Mouse (Mus musculus): ENCODE data around the gene Tas2r143. TPM values are rescaled to one million over a fixed set of nuclear protein-coding genes. Genes with fewer than 3 reads are reported as not detected.

The Tas2r143 gene
- total and polyA plus RNA-seq, 2 experiments = 0.13 to 0.83 TPM

DNA sequence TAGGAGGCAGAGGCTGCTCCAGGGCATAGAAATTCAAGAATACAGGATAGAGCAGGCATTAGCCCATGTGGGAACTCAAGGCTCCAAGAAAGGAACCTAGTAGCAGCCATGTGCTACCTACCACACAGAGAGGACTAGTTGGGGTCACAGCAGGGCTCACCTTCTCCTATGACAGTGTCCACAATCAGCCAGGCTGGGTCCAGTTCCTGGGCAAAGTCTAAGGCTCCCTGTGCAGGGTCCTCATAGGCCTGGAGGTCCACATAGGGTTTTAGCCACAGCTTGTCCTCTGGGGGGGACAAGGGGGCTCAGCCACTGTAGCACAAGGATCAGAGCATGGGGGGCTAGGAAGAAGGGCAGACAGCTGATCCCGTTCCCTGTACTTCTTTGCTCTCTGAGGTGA is 37.5 kb upstream of the Tas2r143 start:
- H3K4me3 ChIP-seq (ENCODE audit: insufficient read depth, low read depth, low read length) = no peak overlapping the region
- no peak for TF ChIP-seq CTCF (IDR thresholded peaks at IDR 0.05; ENCODE audit: low read depth, low read length)
- no peak for TF ChIP-seq POLR2A (IDR thresholded peaks at IDR 0.05; ENCODE audit: extremely low read depth, insufficient read depth, low read length)
- peaks cover 46% of the 10 kb centered on the region for H3K36me3 ChIP-seq (ENCODE audit: control insufficient read depth, insufficient read depth, low read length)
- H3K79me2 ChIP-seq (ENCODE audit: control insufficient read depth, insufficient read depth, low read length) = no peaks in the 10 kb centered on the region; the same call in 1 of the 2 replicates
- H3K4me1 ChIP-seq (ENCODE audit: control insufficient read depth, insufficient read depth, low read length) = peaks cover 9% of the 10 kb centered on the region
- H3K27me3 ChIP-seq (ENCODE audit: control insufficient read depth, insufficient read depth, low read length) = no peaks in the 10 kb centered on the region
- 100% methylated on average over 1 of the region's 1 CpGs for WGBS
- H3K27ac ChIP-seq (replicated peaks; ENCODE audit: insufficient read depth, low read depth, low read length) = no peak overlapping the region; the same call in 1 of the 2 replicates
- no peak for DNase-seq (ENCODE audit: extremely low read depth, low read depth, low spot score)
- H3K9ac ChIP-seq (ENCODE audit: low read depth, low read length) = no peak overlapping the region

DNA sequence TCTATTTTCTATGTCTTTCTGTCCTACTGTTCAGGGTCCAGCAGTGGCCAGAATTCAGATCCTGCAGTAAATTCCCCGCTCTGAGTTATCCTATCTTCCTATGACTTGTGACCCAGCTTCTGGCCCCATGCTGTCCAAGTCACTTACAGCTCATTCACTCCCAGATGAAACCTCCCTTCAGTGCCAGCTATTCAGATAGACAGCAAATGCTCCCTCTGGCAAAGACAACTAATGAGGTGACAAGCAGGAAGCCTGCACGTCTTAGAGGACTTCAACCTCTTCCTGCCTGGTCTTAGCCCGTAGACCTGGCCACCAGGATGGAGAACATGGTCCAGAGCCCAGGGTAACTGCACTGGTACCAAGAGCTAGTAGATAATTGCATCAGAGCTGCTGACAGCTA is 37.1 kb upstream of the Tas2r143 start:
- H3K4me1 ChIP-seq (ENCODE audit: control insufficient read depth, insufficient read depth, low read length) = peaks cover 9% of the 10 kb centered on the region
- H3K27ac ChIP-seq (replicated peaks; ENCODE audit: insufficient read depth, low read depth, low read length) = no peak overlapping the region
- H3K9ac ChIP-seq (ENCODE audit: low read depth, low read length) = no peak overlapping the region
- peaks cover 43% of the 10 kb centered on the region for H3K36me3 ChIP-seq (ENCODE audit: control insufficient read depth, insufficient read depth, low read length)
- no peaks in the 10 kb centered on the region; the same call in 1 of the 2 replicates for H3K79me2 ChIP-seq (ENCODE audit: control insufficient read depth, insufficient read depth, low read length)
- H3K27me3 ChIP-seq (ENCODE audit: control insufficient read depth, insufficient read depth, low read length) = no peaks in the 10 kb centered on the region
- DNase-seq (ENCODE audit: extremely low read depth, low read depth, low spot score) = no peak
- no peak overlapping the region for H3K4me3 ChIP-seq (ENCODE audit: insufficient read depth, low read depth, low read length)
- TF ChIP-seq POLR2A (IDR thresholded peaks at IDR 0.05; ENCODE audit: extremely low read depth, insufficient read depth, low read length) (no peak), CTCF (IDR thresholded peaks at IDR 0.05; ENCODE audit: low read depth, low read length) (no peak)
- WGBS = 54% methylated on average over 3 of the region's 3 CpGs

DNA sequence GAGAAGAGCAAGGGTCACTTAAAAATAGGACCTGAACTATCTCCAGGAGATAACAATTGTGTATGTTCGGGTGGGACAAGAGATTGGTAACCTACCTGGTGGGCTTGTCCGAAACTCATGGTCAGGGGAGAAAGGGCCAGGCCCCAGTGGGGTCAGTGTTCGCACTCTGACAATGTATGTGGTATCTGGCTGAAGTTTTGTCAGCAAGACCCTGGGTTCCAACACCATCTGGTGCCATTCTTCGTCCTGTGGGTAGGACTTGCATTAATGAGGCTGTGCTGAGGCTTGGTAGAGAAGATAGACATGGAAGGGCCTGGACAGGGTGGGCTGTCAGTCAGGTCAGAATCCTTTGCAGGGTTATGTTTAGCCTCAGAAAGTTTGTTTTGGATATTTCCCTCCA is 36.0 kb upstream of the Tas2r143 start:
- Histone ChIP-seq H3K36me3 (ENCODE audit: control insufficient read depth, insufficient read depth, low read length) (peaks cover 42% of the 10 kb centered on the region), H3K4me1 (ENCODE audit: control insufficient read depth, insufficient read depth, low read length) (peaks cover 9% of the 10 kb centered on the region), H3K27ac (replicated peaks; ENCODE audit: insufficient read depth, low read depth, low read length) (no peak overlapping the region), H3K9ac (ENCODE audit: low read depth, low read length) (no peak overlapping the region), H3K4me3 (ENCODE audit: insufficient read depth, low read depth, low read length) (no peak overlapping the region), H3K79me2 (ENCODE audit: control insufficient read depth, insufficient read depth, low read length) (no peaks in the 10 kb centered on the region; the same call in 1 of the 2 replicates), H3K27me3 (ENCODE audit: control insufficient read depth, insufficient read depth, low read length) (no peaks in the 10 kb centered on the region)
- TF ChIP-seq POLR2A (IDR thresholded peaks at IDR 0.05; ENCODE audit: extremely low read depth, insufficient read depth, low read length) = no peak
- TF ChIP-seq CTCF (IDR thresholded peaks at IDR 0.05; ENCODE audit: low read depth, low read length) = no peak
- no peak for DNase-seq (ENCODE audit: extremely low read depth, low read depth, low spot score)
- 92% methylated on average over 4 of the region's 4 CpGs for WGBS

DNA sequence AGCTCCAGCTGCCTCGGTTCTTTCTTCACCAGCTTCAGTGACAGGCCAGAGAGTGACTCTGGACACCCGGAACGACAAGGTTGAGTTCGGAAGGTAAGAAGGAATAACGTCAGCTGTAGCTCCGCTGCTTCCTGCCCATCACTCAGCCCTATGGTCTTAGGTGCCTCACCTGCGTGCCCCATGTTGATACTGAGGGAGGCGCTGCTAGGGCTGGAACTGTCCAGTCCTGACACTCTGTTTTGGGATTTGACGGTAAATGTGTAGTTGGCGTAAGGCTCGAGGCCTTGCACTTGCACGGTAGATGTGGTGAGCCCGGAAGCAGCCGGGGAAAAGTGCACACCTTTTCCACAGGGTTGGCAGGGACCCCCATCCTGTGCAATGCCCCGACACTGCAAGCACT is 35.4 kb upstream of the Tas2r143 start:
- TF ChIP-seq POLR2A (IDR thresholded peaks at IDR 0.05; ENCODE audit: extremely low read depth, insufficient read depth, low read length) = no peak
- TF ChIP-seq CTCF (IDR thresholded peaks at IDR 0.05; ENCODE audit: low read depth, low read length) = no peak
- no peak overlapping the region for H3K4me3 ChIP-seq (ENCODE audit: insufficient read depth, low read depth, low read length)
- H3K27ac ChIP-seq (replicated peaks; ENCODE audit: insufficient read depth, low read depth, low read length) = no peak overlapping the region
- H3K27me3 ChIP-seq (ENCODE audit: control insufficient read depth, insufficient read depth, low read length) = no peaks in the 10 kb centered on the region
- DNase-seq (ENCODE audit: extremely low read depth, low read depth, low spot score) = no peak
- peaks cover 9% of the 10 kb centered on the region for H3K4me1 ChIP-seq (ENCODE audit: control insufficient read depth, insufficient read depth, low read length)
- no peak overlapping the region for H3K9ac ChIP-seq (ENCODE audit: low read depth, low read length)
- WGBS = 94% methylated on average over 15 of the region's 15 CpGs
- H3K79me2 ChIP-seq (ENCODE audit: control insufficient read depth, insufficient read depth, low read length) = no peaks in the 10 kb centered on the region; the same call in 1 of the 2 replicates
- H3K36me3 ChIP-seq (ENCODE audit: control insufficient read depth, insufficient read depth, low read length) = peaks cover 38% of the 10 kb centered on the region

DNA sequence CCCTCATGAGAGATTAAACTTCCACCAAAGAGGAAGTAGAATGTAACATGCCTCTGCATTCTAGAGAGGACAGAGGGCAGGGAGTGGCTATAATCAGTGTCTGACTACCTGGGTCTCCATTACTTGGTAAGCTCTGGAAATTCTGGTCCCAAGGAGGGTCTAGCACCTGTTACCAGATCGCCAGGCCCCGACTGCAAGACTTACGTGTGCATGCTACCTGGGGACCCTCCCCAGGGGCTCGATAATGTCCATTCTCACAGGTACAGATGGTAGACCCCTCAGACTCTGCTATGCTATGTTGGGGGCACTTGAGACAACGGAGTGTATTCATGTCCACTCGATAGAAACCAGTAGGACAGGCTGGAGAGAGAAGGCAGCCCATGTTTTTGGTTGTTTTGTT is 34.8 kb upstream of the Tas2r143 start:
- DNase-seq (ENCODE audit: extremely low read depth, low read depth, low spot score) = no peak
- Histone ChIP-seq H3K27me3 (ENCODE audit: control insufficient read depth, insufficient read depth, low read length) (no peaks in the 10 kb centered on the region), H3K4me3 (ENCODE audit: insufficient read depth, low read depth, low read length) (no peak overlapping the region), H3K36me3 (ENCODE audit: control insufficient read depth, insufficient read depth, low read length) (peaks cover 32% of the 10 kb centered on the region), H3K27ac (replicated peaks; ENCODE audit: insufficient read depth, low read depth, low read length) (no peak overlapping the region), H3K79me2 (ENCODE audit: control insufficient read depth, insufficient read depth, low read length) (no peaks in the 10 kb centered on the region; the same call in 1 of the 2 replicates), H3K9ac (ENCODE audit: low read depth, low read length) (no peak overlapping the region), H3K4me1 (ENCODE audit: control insufficient read depth, insufficient read depth, low read length) (peaks cover 6% of the 10 kb centered on the region; the same call in 1 of the 2 replicates)
- no peak for TF ChIP-seq POLR2A (IDR thresholded peaks at IDR 0.05; ENCODE audit: extremely low read depth, insufficient read depth, low read length)
- TF ChIP-seq CTCF (IDR thresholded peaks at IDR 0.05; ENCODE audit: low read depth, low read length) = no peak
- 97% methylated on average over 6 of the region's 6 CpGs for WGBS

DNA sequence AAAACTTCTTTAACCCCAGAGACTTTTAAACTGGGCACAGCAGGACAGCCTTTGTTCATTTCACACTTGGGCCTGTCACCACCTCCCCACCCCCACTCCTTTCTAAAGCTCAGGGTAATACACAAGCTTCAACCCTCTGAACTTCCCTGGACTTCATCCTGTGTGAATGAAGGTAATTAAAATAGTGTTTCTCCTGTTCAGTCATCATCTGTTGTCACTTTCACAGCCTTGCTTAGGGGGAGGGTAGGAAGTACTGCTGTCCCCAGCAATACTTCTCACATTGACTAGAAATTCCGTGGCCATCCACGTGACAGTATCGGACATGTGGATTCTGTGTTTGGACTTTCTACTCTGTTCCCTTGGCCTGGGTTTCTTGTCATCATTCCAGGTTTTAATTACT is 30.2 kb upstream of the Tas2r143 start:
- Histone ChIP-seq H3K79me2 (ENCODE audit: control insufficient read depth, insufficient read depth, low read length) (peaks cover 7% of the 10 kb centered on the region; the same call in 1 of the 2 replicates), H3K27me3 (ENCODE audit: control insufficient read depth, insufficient read depth, low read length) (no peaks in the 10 kb centered on the region), H3K36me3 (ENCODE audit: control insufficient read depth, insufficient read depth, low read length) (peaks cover 9% of the 10 kb centered on the region; the same call in 1 of the 2 replicates), H3K9ac (ENCODE audit: low read depth, low read length) (no peak overlapping the region), H3K4me3 (ENCODE audit: insufficient read depth, low read depth, low read length) (no peak overlapping the region), H3K27ac (replicated peaks; ENCODE audit: insufficient read depth, low read depth, low read length) (peak overlapping the region; percentile 61), H3K4me1 (ENCODE audit: control insufficient read depth, insufficient read depth, low read length) (peaks cover 20% of the 10 kb centered on the region)
- WGBS = 16% methylated on average over 3 of the region's 3 CpGs
- TF ChIP-seq CTCF (IDR thresholded peaks at IDR 0.05; ENCODE audit: low read depth, low read length) (no peak), POLR2A (IDR thresholded peaks at IDR 0.05; ENCODE audit: extremely low read depth, insufficient read depth, low read length) (no peak)
- peak; percentile 98 for DNase-seq (ENCODE audit: extremely low read depth, low read depth, low spot score)

All from liver, adult 2 months (tissue).